ENCODE assay signal across 15 mouse cellular contexts in the genomic region with DNA sequence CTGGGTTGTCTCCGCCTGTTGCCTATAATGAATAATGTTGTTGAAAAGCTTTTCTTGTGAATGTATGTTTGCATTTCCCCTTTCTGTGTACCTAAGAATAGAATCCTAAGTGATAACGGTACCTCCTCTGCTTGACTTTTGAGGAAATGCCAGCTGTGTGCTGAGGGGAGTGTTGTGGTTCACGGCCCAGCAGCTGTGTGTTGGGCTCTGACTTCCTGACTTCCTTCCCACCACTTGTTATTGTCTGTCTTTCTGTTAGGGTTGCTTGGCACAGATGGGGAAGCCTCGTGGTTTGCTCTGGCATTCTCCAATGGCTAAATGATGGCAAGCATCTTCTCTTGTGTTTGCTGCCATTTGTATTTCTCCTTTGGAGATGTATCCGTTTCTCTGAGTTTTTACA.
DNase-seq lines count a peak whose midpoint lies in the region; ATAC-seq and TF ChIP-seq lines count a peak whose summit lies in the region.
"Had no signal": no experiment of that assay in that cellular context is flagged by ENCODE, and none has a peak within 500 bp of the region (broad histone marks: within the 10 kb centered on the region; RNA-seq: fewer than 3 reads in every experiment).

No protein-coding gene starts in this region.

- in situ Hi-C loops in CH12.LX (cut with MboI; ENCODE audit: low pct_ligation_motif_present, low pct_unique_long_range_greater_than_20kb, low sequenced_read_pairs) = no loop called here

- TF ChIP-seq EP300 in liver, postnatal 0 days (IDR thresholded peaks at IDR 0.05; ENCODE audit: low read depth) = no peak
- TF ChIP-seq EP300 in CH12.LX (IDR thresholded peaks at IDR 0.05; ENCODE audit: low read length) = peak; percentile 76

- H3K27me3 ChIP-seq in liver, postnatal 0 days (ENCODE audit: insufficient read depth, low read length) = no peaks in the 10 kb centered on the region
- no peaks in the 10 kb centered on the region for H3K27me3 ChIP-seq in CH12.LX (replicated peaks)
- H3K27me3 ChIP-seq: stomach, embryonic 15.5 days had no signal

- no peak for TF ChIP-seq POLR2A in CH12.LX (IDR thresholded peaks at IDR 0.05; ENCODE audit: low read depth, low read length)

- TF ChIP-seq CTCF in liver, postnatal 0 days (IDR thresholded peaks at IDR 0.05; ENCODE audit: low read depth) = no peak
- TF ChIP-seq CTCF in CH12.LX (conservative IDR thresholded peaks at IDR 0.05 in 1 of 2, IDR thresholded peaks at IDR 0.05 in 1 of 2; ENCODE audit: low read depth in 2 of 2, low read length in 2 of 2) = no peak

- dilution Hi-C loops in CH12.LX (cut with MboI; ENCODE audit: extremely low pct_ligation_motif_present, extremely low pct_unique_long_range_greater_than_20kb, low sequenced_read_pairs) = no loop called here

- H3K9me3 ChIP-seq in liver, postnatal 0 days (ENCODE audit: low read length) = no peaks in the 10 kb centered on the region
- no peaks in the 10 kb centered on the region for H3K9me3 ChIP-seq in CH12.LX (replicated peaks; ENCODE audit: low read length)
- H3K9me3 ChIP-seq: limb, embryonic 10.5 days; stomach, embryonic 15.5 days had no signal

- no peak overlapping the region for H3K9ac ChIP-seq in liver, postnatal 0 days (replicated peaks)
- no peak overlapping the region for H3K9ac ChIP-seq in CH12.LX (ENCODE audit: insufficient read depth, low read depth)
- H3K9ac ChIP-seq: stomach, embryonic 15.5 days had no signal

- ATAC-seq in liver, postnatal 0 days = peak; percentile 47
- ATAC-seq in megakaryocyte, adult 5-6 weeks (ENCODE audit: poor library complexity, severe bottlenecking) = peak; percentile 39
- ATAC-seq: intestine, postnatal 0 days had no signal

- H3K27ac ChIP-seq in liver, postnatal 0 days (ENCODE audit: low read depth) = peak overlapping the region; percentile 39; the same call in 1 of the 2 replicates
- no peak overlapping the region for H3K27ac ChIP-seq in CH12.LX (ENCODE audit: insufficient read depth, low read depth)
- H3K27ac ChIP-seq: layer of hippocampus, adult 2 months; limb, embryonic 10.5 days; stomach, embryonic 15.5 days had no signal

- peak; percentile 49 for DNase-seq in liver, postnatal 0 days
- DNase-seq in liver (no peak), CH12.LX (ENCODE audit: extremely low read depth) (peak; percentile 83)
- peak; percentile 65 to 66 for DNase-seq in thymus, postnatal 10 days (ENCODE audit: low spot score in 2 of 2)
- no peak for DNase-seq in layer of hippocampus, postnatal 14 days (ENCODE audit: low spot score in 2 of 2)
- DNase-seq in layer of hippocampus, adult 11-12 months (ENCODE audit: low spot score) = no peak
- DNase-seq in left cerebral cortex, postnatal 14 days (ENCODE audit: low spot score in 2 of 2) = no peak
- DNase-seq: adrenal gland, adult 8-10 months; heart, postnatal 36 days; retina, postnatal 1 day had no signal

- no peak for TF ChIP-seq RAD21 in CH12.LX (IDR thresholded peaks at IDR 0.05; ENCODE audit: low read depth, low read length)

- H3K36me3 ChIP-seq in liver, postnatal 0 days (replicated peaks; ENCODE audit: insufficient read depth, low read length) = no peaks in the 10 kb centered on the region
- peaks cover 4 to 30% of the 10 kb centered on the region in 2 experiments for H3K36me3 ChIP-seq in CH12.LX (replicated peaks in 1 of 2; ENCODE audit: control insufficient read depth in 1 of 2, insufficient read depth in 1 of 2, low read length in 1 of 2)
- H3K36me3 ChIP-seq: stomach, embryonic 15.5 days had no signal

- no peak overlapping the region for H3K4me3 ChIP-seq in liver, postnatal 0 days (ENCODE audit: low read depth, low read length)
- H3K4me3 ChIP-seq in CH12.LX (replicated peaks in 1 of 3; ENCODE audit: low read depth in 2 of 3, low read length in 2 of 3, poor library complexity in 1 of 3) = no peak overlapping the region
- H3K4me3 ChIP-seq: layer of hippocampus, adult 2 months; limb, embryonic 10.5 days; stomach, embryonic 15.5 days had no signal

- intact Hi-C loops in left cerebral cortex, postnatal 14 days (cut with DNase I) = loop anchor here (10.0 kb wide), 1 partner anchor 590 kb away; no protein-coding TSS in a partner anchor

- peaks cover 22% of the 10 kb centered on the region for H3K4me1 ChIP-seq in liver, postnatal 0 days (ENCODE audit: insufficient read depth)
- H3K4me1 ChIP-seq in CH12.LX (ENCODE audit: control insufficient read depth in 1 of 2, insufficient read depth in 2 of 2) = peaks cover 6 to 43% of the 10 kb centered on the region in 2 experiments

- H3K79me2 ChIP-seq in CH12.LX (replicated peaks; ENCODE audit: control insufficient read depth, extremely low read depth, insufficient read depth, poor library complexity, severe bottlenecking) = no peaks in the 10 kb centered on the region

- WGBS in liver, postnatal 0 days (ENCODE audit: insufficient replicate concordance) = 37% methylated on average over 5 of the region's 5 CpGs

- H3K4me2 ChIP-seq in liver, postnatal 0 days (ENCODE audit: low read depth, low read length) = no peak overlapping the region
- H3K4me2 ChIP-seq in CH12.LX (ENCODE audit: insufficient read depth, low read depth, poor library complexity, severe bottlenecking) = no peak overlapping the region
- H3K4me2 ChIP-seq: stomach, embryonic 15.5 days had no signal

TF ChIP-seq in CH12.LX, 34 proteins besides CTCF, POLR2A, EP300 and RAD21:
- TF ChIP-seq TBP (conservative IDR thresholded peaks at IDR 0.05; ENCODE audit: low read depth, low read length) = 0 out of 2 replicates have a peak, but pooled peaks have one; percentile 14
- TF ChIP-seq PAX5 (IDR thresholded peaks at IDR 0.05; ENCODE audit: low read length) = no peak
- TF ChIP-seq TCF12 (IDR thresholded peaks at IDR 0.05; ENCODE audit: low read depth, low read length) = peak; percentile 91
- TF ChIP-seq ZC3H11A (IDR thresholded peaks at IDR 0.05; ENCODE audit: low read depth, low read length) = no peak
- TF ChIP-seq CHD1 (IDR thresholded peaks at IDR 0.05; ENCODE audit: low read depth, low read length) = no peak
- no peak for TF ChIP-seq MXI1 (IDR thresholded peaks at IDR 0.05; ENCODE audit: low read depth, low read length)
- TF ChIP-seq BHLHE40 (IDR thresholded peaks at IDR 0.05; ENCODE audit: low read depth, low read length) = peak; percentile 76; the same call in 1 of the 2 replicates
- no peak for TF ChIP-seq NRF1 (IDR thresholded peaks at IDR 0.05; ENCODE audit: low read depth, low read length)
- TF ChIP-seq KAT2A (IDR thresholded peaks at IDR 0.05; ENCODE audit: insufficient replicate concordance, low read length) = no peak
- TF ChIP-seq JUND (conservative IDR thresholded peaks at IDR 0.05; ENCODE audit: low read depth, low read length) = no peak
- TF ChIP-seq MAZ (IDR thresholded peaks at IDR 0.05; ENCODE audit: low read depth, low read length) = no peak
- no peak for TF ChIP-seq SMC3 (IDR thresholded peaks at IDR 0.05; ENCODE audit: low read depth, low read length)
- 0 out of 2 replicates have a peak, but pooled peaks have one; percentile 29 for TF ChIP-seq MYC (IDR thresholded peaks at IDR 0.05; ENCODE audit: low read depth, low read length)
- no peak for TF ChIP-seq E2F4 (IDR thresholded peaks at IDR 0.05; ENCODE audit: insufficient replicate concordance, low read depth, low read length)
- no peak for TF ChIP-seq ZKSCAN1 (IDR thresholded peaks at IDR 0.05; ENCODE audit: borderline replicate concordance, low read depth, low read length)
- no peak for TF ChIP-seq ZNF384 (IDR thresholded peaks at IDR 0.05; ENCODE audit: low read depth, low read length)
- peak; percentile 85 for TF ChIP-seq ETS1 (conservative IDR thresholded peaks at IDR 0.05; ENCODE audit: low read depth, low read length)
- TF ChIP-seq UBTF (IDR thresholded peaks at IDR 0.05; ENCODE audit: low read depth, low read length) = no peak
- no peak for TF ChIP-seq POLR2AphosphoS2 (IDR thresholded peaks at IDR 0.05; ENCODE audit: low read depth, low read length)
- TF ChIP-seq ZMIZ1 (IDR thresholded peaks at IDR 0.05; ENCODE audit: low read depth, low read length) = no peak
- no peak for TF ChIP-seq RCOR1 (conservative IDR thresholded peaks at IDR 0.05; ENCODE audit: low read depth, low read length)
- TF ChIP-seq NELFE (IDR thresholded peaks at IDR 0.05; ENCODE audit: low read depth, low read length) = no peak
- no peak for TF ChIP-seq USF2 (conservative IDR thresholded peaks at IDR 0.05; ENCODE audit: low read depth, low read length)
- TF ChIP-seq JUN (IDR thresholded peaks at IDR 0.05; ENCODE audit: insufficient read depth, low read depth, low read length) = no peak
- TF ChIP-seq ELF1 (IDR thresholded peaks at IDR 0.05; ENCODE audit: low read depth, low read length) = 0 out of 2 replicates have a peak, but pooled peaks have one; percentile 43
- TF ChIP-seq USF1 (IDR thresholded peaks at IDR 0.05; ENCODE audit: low read depth, low read length) = no peak
- no peak for TF ChIP-seq MAFK (IDR thresholded peaks at IDR 0.05; ENCODE audit: insufficient replicate concordance, low read length)
- no peak for TF ChIP-seq HCFC1 (IDR thresholded peaks at IDR 0.05; ENCODE audit: low read depth, low read length)
- TF ChIP-seq MEF2A (IDR thresholded peaks at IDR 0.05; ENCODE audit: borderline replicate concordance, low read depth, low read length) = peak; percentile 93
- TF ChIP-seq MAX (IDR thresholded peaks at IDR 0.05; ENCODE audit: low read length) = no peak
- no peak for TF ChIP-seq GABPA (IDR thresholded peaks at IDR 0.05; ENCODE audit: insufficient replicate concordance, low read depth, low read length)
- TF ChIP-seq IRF4 (IDR thresholded peaks at IDR 0.05; ENCODE audit: low read depth, low read length) = peak; percentile 53; the same call in 1 of the 2 replicates
- no peak for TF ChIP-seq CHD2 (IDR thresholded peaks at IDR 0.05; ENCODE audit: low read length)
- TF ChIP-seq SIN3A (IDR thresholded peaks at IDR 0.05; ENCODE audit: low read length) = 0 out of 2 replicates have a peak, but pooled peaks have one; percentile 8

Comparison
In these comparisons a context has a peak if more than half of its experiments do, and no peak if none do; other contexts are left out.
1. DNase-seq: peak in liver, postnatal 0 days (single experiment), CH12.LX (single experiment) and thymus, postnatal 10 days (2 of 2); none in liver (single experiment), layer of hippocampus, postnatal 14 days (0 of 2), layer of hippocampus, adult 11-12 months (single experiment) and left cerebral cortex, postnatal 14 days (0 of 2).